In genomic region chr16:31034051-31034450, GRCm38 (mm10) we compare ENCODE assay signal across 13 mouse cellular contexts. TPM values are rescaled to one million over a fixed set of nuclear protein-coding genes. Genes with fewer than 3 reads are reported as not detected.
A peak's percentile ranks its signal among the peaks of the same experiment; 100 is the strongest.
DNase-seq lines count a peak whose midpoint lies in the region; ATAC-seq lines count a peak whose summit lies in the region.
"Had no signal": no experiment of that assay in that cellular context is flagged by ENCODE, and none has a peak within 500 bp of the region (broad histone marks: within the 10 kb centered on the region; RNA-seq: fewer than 3 reads in every experiment).

No protein-coding gene starts in this region.

- no peak for DNase-seq in heart, embryonic 10.5 days (ENCODE audit: low spot score)
- DNase-seq in heart, postnatal 4 days, result no peak
- DNase-seq in midbrain, embryonic 10.5 days (ENCODE audit: low spot score), result peak; percentile 44
- DNase-seq in left cerebral cortex, adult 8-10 months (ENCODE audit: low spot score in 2 of 2), result no peak
- DNase-seq in T-cell, adult 2 months (ENCODE audit: low spot score), result no peak
- DNase-seq: cerebellum, adult 9-11 months had no signal

- H3K9me3 ChIP-seq in heart, embryonic 10.5 days, result no peaks in the 10 kb centered on the region
- H3K9me3 ChIP-seq in midbrain, embryonic 10.5 days (replicated peaks), result no peaks in the 10 kb centered on the region
- no peaks in the 10 kb centered on the region for H3K9me3 ChIP-seq in midbrain, embryonic 16.5 days (replicated peaks; ENCODE audit: control insufficient read depth, low read length, poor library complexity, severe bottlenecking)
- no peaks in the 10 kb centered on the region for H3K9me3 ChIP-seq in hindbrain, embryonic 16.5 days (ENCODE audit: control insufficient read depth, low read length)
- no peaks in the 10 kb centered on the region for H3K9me3 ChIP-seq in neural tube, embryonic 15.5 days (replicated peaks)

- peaks cover 46% of the 10 kb centered on the region for H3K4me1 ChIP-seq in heart, embryonic 10.5 days
- peaks cover 56% of the 10 kb centered on the region for H3K4me1 ChIP-seq in midbrain, embryonic 10.5 days
- 0 out of 2 replicates have a peak, but pooled peaks cover 4% of the 10 kb centered on the region for H3K4me1 ChIP-seq in midbrain, embryonic 16.5 days (ENCODE audit: control insufficient read depth, insufficient read depth, low read length)
- H3K4me1 ChIP-seq in hindbrain, embryonic 16.5 days (ENCODE audit: control insufficient read depth, insufficient read depth, low read depth, low read length), result no peaks in the 10 kb centered on the region; the same call in 1 of the 2 replicates
- peaks cover 3% of the 10 kb centered on the region; the same call in 1 of the 2 replicates for H3K4me1 ChIP-seq in neural tube, embryonic 15.5 days

- no peak overlapping the region for H3K4me3 ChIP-seq in heart, embryonic 10.5 days
- no peak overlapping the region for H3K4me3 ChIP-seq in midbrain, embryonic 10.5 days
- no peak overlapping the region for H3K4me3 ChIP-seq in midbrain, embryonic 16.5 days (ENCODE audit: low read depth, low read length)
- no peak overlapping the region for H3K4me3 ChIP-seq in hindbrain, embryonic 16.5 days (ENCODE audit: low read length)
- H3K4me3 ChIP-seq in neural tube, embryonic 15.5 days (replicated peaks), result no peak overlapping the region

- peak overlapping the region; percentile 47; the same call in 1 of the 2 replicates for H3K27ac ChIP-seq in heart, embryonic 10.5 days
- H3K27ac ChIP-seq in midbrain, embryonic 10.5 days (replicated peaks), result peak overlapping the region; percentile 81
- H3K27ac ChIP-seq in midbrain, embryonic 16.5 days (ENCODE audit: low read length), result no peak overlapping the region
- peak overlapping the region; percentile 7; the same call in 1 of the 2 replicates for H3K27ac ChIP-seq in hindbrain, embryonic 16.5 days (ENCODE audit: low read depth, low read length)
- 0 out of 2 replicates have a peak overlapping the region, but pooled peaks have one; percentile 13 for H3K27ac ChIP-seq in neural tube, embryonic 15.5 days (replicated peaks)

- H3K4me2 ChIP-seq in midbrain, embryonic 16.5 days (ENCODE audit: low read length), result no peak overlapping the region
- H3K4me2 ChIP-seq in hindbrain, embryonic 16.5 days (ENCODE audit: low read length), result no peak overlapping the region
- H3K4me2 ChIP-seq in neural tube, embryonic 15.5 days, result no peak overlapping the region
- H3K4me2 ChIP-seq: liver, embryonic 11.5 days had no signal

- 82% methylated on average over 3 of the region's 3 CpGs for WGBS in heart, embryonic 10.5 days
- 25% methylated on average over 3 of the region's 3 CpGs for WGBS in midbrain, embryonic 10.5 days
- WGBS in midbrain, embryonic 16.5 days, result 8% methylated on average over 3 of the region's 3 CpGs
- 20% methylated on average over 3 of the region's 3 CpGs for WGBS in hindbrain, embryonic 16.5 days
- WGBS in neural tube, embryonic 15.5 days, result 22% methylated on average over 3 of the region's 3 CpGs

- H3K9ac ChIP-seq in midbrain, embryonic 16.5 days (ENCODE audit: low read depth, low read length), result no peak overlapping the region
- no peak overlapping the region for H3K9ac ChIP-seq in hindbrain, embryonic 16.5 days (ENCODE audit: low read depth, low read length)
- no peak overlapping the region for H3K9ac ChIP-seq in neural tube, embryonic 15.5 days (replicated peaks)

- no peaks in the 10 kb centered on the region for H3K36me3 ChIP-seq in heart, embryonic 10.5 days
- H3K36me3 ChIP-seq in midbrain, embryonic 10.5 days, result 0 out of 2 replicates have a peak, but pooled peaks cover 4% of the 10 kb centered on the region
- no peaks in the 10 kb centered on the region for H3K36me3 ChIP-seq in midbrain, embryonic 16.5 days (ENCODE audit: control insufficient read depth, insufficient read depth, low read length)
- H3K36me3 ChIP-seq in hindbrain, embryonic 16.5 days (ENCODE audit: control insufficient read depth, insufficient read depth, low read length), result no peaks in the 10 kb centered on the region
- H3K36me3 ChIP-seq in neural tube, embryonic 15.5 days, result no peaks in the 10 kb centered on the region

- ATAC-seq in midbrain, embryonic 16.5 days, result no peak
- ATAC-seq in hindbrain, embryonic 16.5 days, result peak; percentile 63; the same call in 1 of the 2 replicates
- no peak for ATAC-seq in neural tube, embryonic 15.5 days (ENCODE audit: low FRiP score)
- ATAC-seq: activated CD4-positive, CD25-positive, alpha-beta regulatory T cell, adult 4 months; inflammation-experienced regulatory T-cells, adult 6 months; lung, postnatal 0 days had no signal

- H3K27me3 ChIP-seq in heart, embryonic 10.5 days (ENCODE audit: insufficient read depth, poor library complexity, severe bottlenecking), result no peaks in the 10 kb centered on the region
- no peaks in the 10 kb centered on the region for H3K27me3 ChIP-seq in midbrain, embryonic 10.5 days (ENCODE audit: low read depth, poor library complexity, severe bottlenecking)
- H3K27me3 ChIP-seq in midbrain, embryonic 16.5 days (ENCODE audit: control insufficient read depth, insufficient read depth, low read depth, low read length), result no peaks in the 10 kb centered on the region
- no peaks in the 10 kb centered on the region for H3K27me3 ChIP-seq in hindbrain, embryonic 16.5 days (replicated peaks; ENCODE audit: control insufficient read depth, insufficient read depth, low read length)
- H3K27me3 ChIP-seq in neural tube, embryonic 15.5 days (replicated peaks), result no peaks in the 10 kb centered on the region

RNA-seq across cellular contexts. Expression of gene Xxylt1, which starts 47.2 kb away (rescaled TPM):
- 11.8 and 15.0 TPM in 2 replicates for polyA plus RNA-seq in heart, embryonic 10.5 days (2016; fragmentation: Nextera tagmentation; extraction: Ambion mirVana)
- total RNA-seq in heart, postnatal 4 days (2021), result 10 to 100 TPM; 15.9 to 17.3 TPM
- polyA plus RNA-seq in midbrain, embryonic 10.5 days (2016; fragmentation: Nextera tagmentation; extraction: Ambion mirVana), result 13.6 and 14.0 TPM in 2 replicates
- 12.4 and 13.7 TPM in 2 replicates for polyA plus RNA-seq in midbrain, embryonic 16.5 days (2015; fragmentation: Nextera tagmentation; extraction: Ambion mirVana)
- polyA plus RNA-seq in hindbrain, embryonic 16.5 days (2015; fragmentation: Nextera tagmentation; extraction: Ambion mirVana), result 11.0 and 16.1 TPM in 2 replicates
- polyA plus RNA-seq in neural tube, embryonic 15.5 days (2015; fragmentation: Nextera tagmentation; extraction: Ambion mirVana), result 16.3 and 17.8 TPM in 2 replicates
- total RNA-seq in left cerebral cortex, adult 8-10 months (2022), result 10 to 100 TPM; 22.1 to 26.3 (median 23.2) TPM
